Mouse (Mus musculus): Measurements from ENCODE around the gene Robo3.

Robo3 gene

DNA sequence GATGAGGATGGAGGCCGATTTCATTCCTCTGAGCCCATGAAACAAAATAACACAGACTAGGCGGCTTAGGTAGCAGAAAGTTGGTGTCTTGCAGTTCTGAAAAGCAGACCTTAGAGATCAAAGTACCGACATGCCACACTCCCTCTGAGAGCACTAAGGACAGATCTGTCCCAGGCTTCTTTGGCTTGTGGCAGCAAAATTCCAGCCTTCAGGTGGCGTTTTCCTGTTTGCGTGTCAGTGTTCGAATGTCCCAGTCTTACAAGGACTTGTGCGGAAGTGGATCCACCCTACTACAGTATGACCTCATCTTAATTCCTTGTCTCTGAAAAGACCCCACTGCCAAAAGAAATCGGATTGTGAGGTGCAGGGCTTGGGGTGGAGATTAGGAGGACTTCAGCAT lies 64.2 kb downstream of the Robo3 start:
- no peak for DNase-seq (ENCODE audit: low read depth, low spot score)

DNA sequence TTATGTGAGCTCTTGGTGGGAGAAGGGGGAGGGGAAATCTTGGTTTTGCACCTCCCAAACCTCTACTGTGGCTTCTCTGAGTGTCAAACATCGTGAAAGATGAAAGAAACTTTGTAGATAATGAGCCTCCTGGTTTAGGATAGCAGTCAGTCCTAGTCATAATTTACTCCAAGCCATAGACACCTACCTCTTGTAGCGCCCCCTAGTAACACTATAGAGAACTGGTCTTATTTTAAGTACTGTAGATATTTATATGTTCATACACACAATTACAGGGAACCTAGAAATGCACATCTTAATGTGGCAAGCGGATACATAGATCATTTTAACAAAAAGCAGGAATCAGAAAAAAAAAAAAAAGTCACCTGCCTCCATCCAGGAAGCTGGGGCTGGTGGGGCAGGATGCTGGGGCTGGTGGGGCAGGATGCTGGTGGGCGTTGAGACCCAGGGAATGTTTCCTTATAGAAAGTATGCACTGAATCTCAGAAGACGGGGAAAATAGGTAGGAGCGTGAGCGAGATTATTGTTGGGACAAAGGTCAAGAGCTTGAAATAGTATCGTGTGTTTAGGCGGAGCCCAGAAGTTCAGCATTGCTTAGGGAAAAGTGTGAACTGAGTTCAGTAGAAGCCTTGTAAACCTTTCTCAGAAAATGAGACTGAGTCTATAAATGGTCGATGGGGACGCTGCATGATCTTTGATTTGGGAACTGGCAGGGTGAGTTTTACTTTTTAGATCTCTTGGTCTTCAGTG lies 64.8 kb downstream of the Robo3 start:
- no peak for DNase-seq (ENCODE audit: low read depth, low spot score)

DNA sequence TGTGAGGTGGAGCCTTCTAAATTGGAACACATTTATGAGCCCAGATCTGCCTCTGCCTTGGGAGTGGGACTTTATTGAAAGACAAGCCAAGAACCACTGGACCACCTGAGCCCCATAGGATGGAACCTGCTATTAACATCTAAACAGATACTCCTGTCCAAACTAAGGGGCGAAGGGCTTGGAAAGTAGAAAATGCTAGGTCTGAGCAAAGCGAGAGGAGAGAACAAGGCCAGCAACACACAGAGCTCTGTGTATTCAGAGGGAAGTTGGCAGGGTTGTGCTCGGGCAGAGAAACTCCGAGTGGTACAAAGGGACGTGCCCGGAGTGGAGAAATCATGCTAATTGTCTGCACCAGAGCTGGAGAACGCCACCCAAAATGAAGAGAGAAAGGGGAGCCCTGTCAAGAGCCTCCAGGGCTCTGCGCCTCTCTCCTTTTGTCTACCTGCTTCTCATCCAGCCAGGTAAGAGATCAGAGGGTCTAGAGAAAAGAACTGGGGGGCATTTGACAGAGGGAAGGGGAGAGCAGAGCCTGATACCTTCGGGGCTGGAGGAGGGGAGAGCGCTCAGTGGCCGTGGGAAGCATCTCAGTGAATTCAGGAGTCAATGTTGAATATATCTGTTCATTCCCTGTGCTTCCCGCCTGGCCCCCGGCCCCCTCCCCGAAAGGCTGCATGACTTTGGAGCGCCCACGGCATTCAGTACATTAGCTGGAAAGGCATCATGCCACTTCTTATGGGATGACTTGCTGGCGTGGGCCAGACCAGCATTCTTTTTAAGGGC lies 65.6 kb downstream of the Robo3 start, which contains the start of gene Hepacam:
Gene Hepacam (plus strand): TSS at position 51 of the 780 bp plus-strand sequence.
- DNase-seq (ENCODE audit: low read depth, low spot score), result no peak

DNA sequence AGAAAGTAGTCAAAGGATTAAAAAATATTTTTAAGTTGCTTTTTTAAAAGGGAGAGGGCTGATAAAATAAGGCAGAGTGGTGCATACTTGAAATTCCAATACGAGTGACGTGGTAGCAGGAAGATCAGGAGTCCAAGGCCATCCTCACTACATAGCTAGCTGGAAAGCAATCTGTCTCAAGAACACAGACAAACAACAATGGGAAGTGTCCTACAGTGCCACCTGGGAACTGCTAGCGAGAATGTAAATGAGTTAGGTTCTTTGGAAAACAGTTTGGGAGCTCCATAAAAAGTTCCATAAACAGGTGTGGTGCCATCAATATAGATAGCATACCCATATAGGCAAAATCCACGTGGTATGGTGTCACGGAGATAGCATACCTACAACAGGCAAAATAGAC lies 67.3 kb downstream of the Robo3 start:
- no peak for DNase-seq (ENCODE audit: low read depth, low spot score)
